Mouse (Mus musculus) G1E (cell line): ENCODE data around the gene Magi1. TPM values are rescaled to one million over a fixed set of nuclear protein-coding genes. Genes with fewer than 3 reads are reported as not detected.

Experiments used
- ATAC-seq: 2 replicates; pipeline ENCODE4 v1.8.0; 2016; ENCODE audit warnings: mild to moderate bottlenecking; ENCODE audit not compliant: insufficient number of reproducible peaks, poor library complexity, low FRiP score, severe bottlenecking; ENCODE audit errors: extremely low read depth
- DNase-seq: peaks from one replicate; pipeline ENCODE4 v3.0.0; 2012; ENCODE audit warnings: low spot score
- H3K27me3 ChIP-seq: 2 replicates; pipeline ENCODE4 v1.6.1; 2012; ENCODE audit warnings: mild to moderate bottlenecking, low read length, inconsistent platforms; ENCODE audit not compliant: insufficient read depth
- H3K36me3 ChIP-seq: replicated peaks from 2 replicates; pipeline ENCODE3; 2012; ENCODE audit warnings: mild to moderate bottlenecking, inconsistent platforms
- H3K4me1 ChIP-seq: 2 replicates; pipeline ENCODE4 v1.6.1; 2012; ENCODE audit warnings: low read depth, low read length, inconsistent platforms, mixed read lengths; ENCODE audit not compliant: insufficient read depth
- H3K4me3 ChIP-seq: 2 replicates; pipeline ENCODE4 v1.5.1; 2012; ENCODE audit warnings: low read depth, mild to moderate bottlenecking, inconsistent platforms, low read length, moderate library complexity, mixed read lengths
- H3K9me3 ChIP-seq: replicated peaks from 2 replicates; pipeline ENCODE4 v1.6.1; 2012; ENCODE audit warnings: inconsistent platforms
- CTCF ChIP-seq: IDR thresholded peaks from 2 replicates; pipeline ENCODE4 v1.5.1; 2012; ENCODE audit warnings: low read depth, low read length, inconsistent platforms, mixed read lengths
- GATA1 ChIP-seq: IDR thresholded peaks from 2 replicates; pipeline ENCODE4 v1.6.1; 2012; ENCODE audit warnings: borderline replicate concordance, low read length, inconsistent platforms, mixed read lengths
- GATA2 ChIP-seq: IDR thresholded peaks from 2 replicates; pipeline ENCODE4 v1.6.1; 2012; ENCODE audit warnings: low read depth, low read length, inconsistent platforms, borderline replicate concordance
- POLR2AphosphoS5 ChIP-seq: IDR thresholded peaks from 2 replicates; pipeline ENCODE4 v1.6.1; 2012; ENCODE audit warnings: low read depth, low read length, inconsistent platforms; ENCODE audit not compliant: insufficient replicate concordance
- TAL1 ChIP-seq: conservative IDR thresholded peaks from 2 replicates; pipeline ENCODE4 v1.6.1; 2012; ENCODE audit warnings: low read depth, low read length, inconsistent platforms, mixed read lengths
- polyA plus RNA-seq: library from polyadenylated mRNA; stranded (reverse); fragments of >175 nt; gene quantifications from 2 replicates; pipeline ENCODE4 v1.2.3, GENCODE M21; 2012
- total RNA-seq, 2 experiments: library from RNA; stranded (forward) in 1 of 2; stranded (reverse) in 1 of 2; fragments of 200-1000 nt in 1 of 2; fragments of >200 nt in 1 of 2; fragmentation: Nextera tagmentation in 1 of 2; gene quantifications; 2 replicates each; pipeline ENCODE4 v1.2.3; 2014 to 2017

The Magi1 gene
- total and polyA plus RNA-seq, 3 experiments: 0.21 to 10.0 (median 1.6) TPM

DNA sequence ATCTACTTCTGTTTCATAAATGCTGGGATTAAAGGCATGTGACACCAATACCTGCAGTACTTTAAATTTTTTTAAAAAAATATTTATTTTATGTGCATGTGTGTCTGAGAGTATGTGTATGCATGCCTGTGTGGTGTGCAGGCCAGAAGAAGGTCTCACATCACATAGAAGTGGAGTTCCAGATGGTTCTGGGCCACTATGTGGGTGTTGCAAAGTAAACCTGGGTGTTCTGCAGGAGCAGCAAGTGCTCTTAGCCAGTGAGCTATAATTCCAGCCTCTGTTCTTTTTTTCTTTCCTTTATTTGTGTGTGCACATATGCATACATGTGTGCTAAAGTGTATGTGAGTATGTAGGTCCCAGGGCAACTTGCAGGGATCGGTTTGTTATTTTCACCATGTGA lies 546.6 kb downstream of the Magi1 start:
- H3K4me3 ChIP-seq: no peak overlapping the region
- no peaks in the 10 kb centered on the region for H3K27me3 ChIP-seq
- no peak for ATAC-seq
- H3K36me3 ChIP-seq: no peaks in the 10 kb centered on the region
- DNase-seq: no peak
- H3K9me3 ChIP-seq: peaks cover 10% of the 10 kb centered on the region
- H3K4me1 ChIP-seq: no peaks in the 10 kb centered on the region
- TF ChIP-seq TAL1 (no peak), GATA1 (no peak), CTCF (no peak), POLR2AphosphoS5 (no peak), GATA2 (no peak)

DNA sequence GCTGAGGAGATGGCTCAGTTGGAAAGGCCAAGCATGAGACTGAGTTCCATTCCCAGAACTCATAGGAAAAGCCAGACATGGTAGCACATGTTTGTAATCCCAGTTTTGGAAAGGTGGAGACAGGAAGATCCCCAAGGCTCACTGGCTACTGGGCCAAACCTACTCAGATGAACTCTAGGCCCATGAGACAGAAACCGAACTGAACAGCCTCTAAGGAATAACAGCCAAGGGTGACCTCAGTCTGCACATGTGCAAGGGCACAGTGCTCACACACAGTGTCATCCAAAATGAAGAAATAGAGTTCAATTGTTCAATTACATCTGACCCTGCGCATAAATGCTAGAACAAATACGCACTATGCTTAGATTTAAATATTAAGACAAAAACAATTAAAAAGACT lies 547.6 kb downstream of the Magi1 start:
- no peaks in the 10 kb centered on the region for H3K36me3 ChIP-seq
- ATAC-seq (no peak), DNase-seq (no peak)
- no peak overlapping the region for H3K4me3 ChIP-seq
- no peaks in the 10 kb centered on the region for H3K4me1 ChIP-seq
- H3K9me3 ChIP-seq: peaks cover 12% of the 10 kb centered on the region
- no peaks in the 10 kb centered on the region for H3K27me3 ChIP-seq
- TF ChIP-seq TAL1 (no peak), CTCF (no peak), POLR2AphosphoS5 (no peak), GATA1 (no peak), GATA2 (no peak)

DNA sequence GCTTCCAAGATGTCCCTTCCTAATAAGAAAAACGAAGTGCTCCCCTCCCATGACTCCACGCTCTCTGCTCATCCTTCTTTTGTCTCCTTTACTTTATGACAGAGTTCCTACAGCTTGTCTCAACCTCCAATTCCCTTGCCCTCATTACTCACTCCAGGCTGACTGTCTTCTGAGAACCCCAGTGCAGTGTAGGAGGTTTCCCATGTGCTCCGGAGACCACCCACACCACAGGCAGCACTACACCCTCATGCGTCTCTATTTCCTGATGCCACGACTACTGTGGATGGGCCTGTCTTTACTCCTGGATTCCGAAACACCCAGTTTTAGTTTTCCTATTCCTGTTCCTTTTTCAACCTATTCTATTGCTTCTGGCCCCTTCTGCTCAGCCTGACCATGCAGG lies 549.9 kb downstream of the Magi1 start:
- no peaks in the 10 kb centered on the region for H3K27me3 ChIP-seq
- H3K9me3 ChIP-seq: peaks cover 8% of the 10 kb centered on the region
- no peaks in the 10 kb centered on the region for H3K36me3 ChIP-seq
- DNase-seq (no peak), ATAC-seq (no peak)
- H3K4me1 ChIP-seq: no peaks in the 10 kb centered on the region
- H3K4me3 ChIP-seq: no peak overlapping the region
- TF ChIP-seq POLR2AphosphoS5: no peak
- TF ChIP-seq TAL1: no peak

DNA sequence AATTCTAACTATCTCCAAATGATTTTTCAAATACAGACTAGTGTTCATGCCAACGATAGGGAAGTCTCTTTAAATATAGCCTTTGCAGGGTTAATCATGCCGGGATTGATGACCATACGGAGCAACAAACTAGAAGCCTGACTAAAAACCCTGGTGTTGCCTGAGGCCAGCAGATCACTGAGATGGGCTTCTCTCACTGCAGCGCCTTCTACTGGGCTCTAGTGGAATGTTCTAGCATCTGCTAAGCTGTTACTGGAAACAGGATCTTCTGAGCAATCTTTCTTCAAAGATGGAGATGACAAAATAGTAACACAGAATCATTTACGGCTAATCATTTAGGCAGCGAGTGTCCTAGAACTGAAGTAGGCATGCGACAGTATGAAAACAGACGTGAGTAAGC lies 554.0 kb downstream of the Magi1 start:
- no peak for ATAC-seq
- no peaks in the 10 kb centered on the region for H3K36me3 ChIP-seq
- H3K4me3 ChIP-seq: no peak overlapping the region
- peaks cover 8% of the 10 kb centered on the region for H3K9me3 ChIP-seq
- TF ChIP-seq GATA2 (no peak), CTCF (no peak), POLR2AphosphoS5 (no peak), GATA1 (no peak), TAL1 (no peak)
- H3K4me1 ChIP-seq: peaks cover 3% of the 10 kb centered on the region; the same call in 1 of the 2 replicates
- H3K27me3 ChIP-seq: no peaks in the 10 kb centered on the region
- DNase-seq: no peak

DNA sequence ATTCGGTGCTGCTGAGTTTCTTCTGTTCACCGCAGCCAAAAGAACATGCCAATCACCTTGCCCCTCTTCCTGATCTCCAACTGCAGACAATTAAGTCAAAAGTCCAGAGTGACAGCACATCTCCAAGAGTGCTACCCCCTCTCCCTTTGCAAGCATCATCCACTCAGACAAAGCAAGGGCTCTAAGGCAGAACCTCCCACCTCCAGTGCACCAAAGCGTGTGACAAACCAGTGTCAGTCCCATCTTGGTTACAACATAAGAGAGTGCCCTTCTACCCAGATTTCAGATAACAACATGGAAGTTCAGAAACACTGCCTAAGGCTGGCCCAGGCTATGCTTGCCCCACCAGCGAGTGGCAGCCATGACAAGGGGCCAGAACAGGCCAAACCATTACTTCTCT lies 554.9 kb downstream of the Magi1 start:
- peaks cover 8% of the 10 kb centered on the region for H3K9me3 ChIP-seq
- no peaks in the 10 kb centered on the region for H3K27me3 ChIP-seq
- no peak overlapping the region for H3K4me3 ChIP-seq
- no peak for DNase-seq
- no peak for TF ChIP-seq TAL1
- TF ChIP-seq GATA2: no peak
- TF ChIP-seq POLR2AphosphoS5: no peak
- no peak for TF ChIP-seq CTCF
- no peak for TF ChIP-seq GATA1
- H3K36me3 ChIP-seq: no peaks in the 10 kb centered on the region
- no peak for ATAC-seq
- H3K4me1 ChIP-seq: peaks cover 3% of the 10 kb centered on the region; the same call in 1 of the 2 replicates

DNA sequence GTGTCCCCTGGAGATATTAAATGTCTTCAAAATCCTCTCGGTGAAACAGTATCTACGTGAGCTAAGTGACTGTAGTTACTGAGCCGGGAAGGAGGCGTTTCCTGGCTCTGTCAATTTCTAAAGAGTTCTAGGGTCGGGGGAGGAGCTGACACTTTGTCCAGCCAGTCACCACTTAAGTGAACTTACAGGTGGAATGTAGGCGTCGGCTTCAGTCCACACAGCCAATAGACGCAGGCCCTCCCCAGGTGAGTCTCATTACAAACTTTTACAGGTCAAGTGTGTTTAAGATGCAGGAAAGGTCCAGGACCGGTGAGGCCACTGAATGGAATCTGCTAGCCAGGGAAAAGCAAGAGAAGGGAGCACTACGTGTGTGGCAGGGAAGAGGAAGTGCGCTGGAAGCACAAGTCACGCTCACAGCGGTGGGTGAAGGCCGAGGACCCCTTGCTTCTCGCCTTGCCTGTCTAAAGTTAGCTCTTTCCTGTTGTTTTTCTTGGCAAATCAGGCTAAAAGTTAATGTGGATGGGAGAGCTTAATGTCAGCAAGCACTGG lies 556.0 kb downstream of the Magi1 start:
- Histone ChIP-seq H3K4me3 (no peak overlapping the region), H3K4me1 (peaks cover 3% of the 10 kb centered on the region; the same call in 1 of the 2 replicates), H3K27me3 (no peaks in the 10 kb centered on the region), H3K9me3 (peaks cover 8% of the 10 kb centered on the region), H3K36me3 (no peaks in the 10 kb centered on the region)
- TF ChIP-seq CTCF (no peak), TAL1 (no peak), GATA2 (no peak), POLR2AphosphoS5 (no peak), GATA1 (no peak)
- ATAC-seq (no peak), DNase-seq (no peak)

DNA sequence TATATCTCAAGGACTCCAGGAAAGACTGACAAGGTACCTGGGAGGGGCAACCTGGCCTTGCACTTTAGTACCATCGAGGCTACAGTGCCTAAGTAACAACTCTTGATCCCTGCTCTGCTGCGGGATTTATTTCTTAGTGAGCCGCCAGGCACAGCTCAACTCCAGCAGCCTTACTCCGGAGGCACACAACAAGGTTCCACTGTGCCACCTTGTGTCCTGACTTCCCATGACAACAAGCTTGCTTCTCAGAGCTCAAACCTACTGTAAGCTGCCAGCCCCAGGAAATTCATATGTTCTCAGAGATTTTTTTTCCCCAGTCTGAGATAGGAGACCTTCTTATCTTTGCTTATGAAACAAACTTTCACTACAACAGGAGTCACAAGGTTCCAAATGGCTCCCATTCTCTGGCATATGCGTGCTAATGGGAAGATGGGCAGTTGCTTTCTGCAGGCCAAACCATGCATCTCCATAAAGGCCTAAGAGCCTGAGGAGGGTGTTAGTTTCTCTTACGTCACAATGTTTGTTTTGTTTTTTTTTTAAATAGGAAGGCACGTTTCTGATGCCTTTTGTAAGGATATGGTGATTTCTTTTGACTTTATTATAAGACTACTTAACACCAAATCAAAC lies 556.8 kb downstream of the Magi1 start:
- Histone ChIP-seq H3K36me3 (no peaks in the 10 kb centered on the region), H3K9me3 (peaks cover 8% of the 10 kb centered on the region), H3K4me1 (peaks cover 3% of the 10 kb centered on the region; the same call in 1 of the 2 replicates), H3K4me3 (no peak overlapping the region), H3K27me3 (no peaks in the 10 kb centered on the region)
- ATAC-seq: no peak
- DNase-seq: no peak
- TF ChIP-seq CTCF: no peak
